Mouse (Mus musculus) heart, postnatal 0 days (tissue): ENCODE data around the gene Usp13. TPM values are rescaled to one million over a fixed set of nuclear protein-coding genes. Genes with fewer than 3 reads are reported as not detected.

Experiments
- ATAC-seq: fragments of 200-750 bp; cut with Nextera tagmentation; 2 replicates; pipeline ENCODE4 v1.8.0; 2017; ENCODE audit warnings: low read depth, moderate number of reproducible peaks, moderate library complexity; ENCODE audit not compliant: insufficient read depth
- DNase-seq: peaks from one replicate; pipeline ENCODE4 v3.0.0-alpha.2; 2016; ENCODE audit warnings: low spot score
- H3K27ac ChIP-seq: fragments of 300-500 bp; sonication (generic); 2 replicates; pipeline ENCODE4 v1.5.1; 2014; ENCODE audit warnings: low read depth, mild to moderate bottlenecking
- H3K27me3 ChIP-seq: fragments of 300-500 bp; sonication (generic); 2 replicates; pipeline ENCODE4 v1.6.1; 2014; ENCODE audit warnings: low read length, mixed read lengths; ENCODE audit not compliant: control insufficient read depth, insufficient read depth
- H3K36me3 ChIP-seq: fragments of 300-500 bp; sonication (generic); replicated peaks from 2 replicates; pipeline ENCODE4 v1.6.1; 2014; ENCODE audit warnings: low read length, mixed read lengths; ENCODE audit not compliant: control insufficient read depth, insufficient read depth
- H3K4me1 ChIP-seq: fragments of 300-500 bp; sonication (generic); 2 replicates; pipeline ENCODE4 v1.6.1; 2014; ENCODE audit warnings: antibody characterized with exemption; ENCODE audit not compliant: control insufficient read depth, insufficient read depth
- H3K4me2 ChIP-seq: fragments of 300-500 bp; sonication (generic); 2 replicates; pipeline ENCODE4 v1.6.1; 2014; ENCODE audit warnings: low read depth, mild to moderate bottlenecking, low read length, moderate library complexity
- H3K4me3 ChIP-seq: fragments of 300-500 bp; sonication (generic); 2 replicates; pipeline ENCODE4 v1.5.1; 2014; ENCODE audit warnings: low read depth, low read length
- H3K9ac ChIP-seq: fragments of 300-500 bp; sonication (generic); replicated peaks from 2 replicates; pipeline ENCODE4 v1.6.1; 2014; ENCODE audit warnings: low read depth, low read length, mixed read lengths
- H3K9me3 ChIP-seq: fragments of 300-500 bp; sonication (generic); replicated peaks from 2 replicates; pipeline ENCODE4 v1.6.1; 2016; ENCODE audit warnings: low read length; ENCODE audit not compliant: control insufficient read depth
- CTCF ChIP-seq: IDR thresholded peaks from 2 replicates; pipeline ENCODE4 v1.5.1; 2016; ENCODE audit warnings: antibody characterized with exemption, control low read depth, low read depth
- EP300 ChIP-seq: IDR thresholded peaks from 2 replicates; pipeline ENCODE4 v1.6.1; 2016; ENCODE audit warnings: antibody characterized with exemption, low read depth
- WGBS: fragments of 180-500 bp; shearing (Covaris S2); extraction: QIAGEN DNeasy Blood & Tissue Kit; methylation state at CpG from one replicate; pipeline ENCODE4 v1.1.7; 2014; 5-methylcytosine and 5-hydroxymethylcytosine counted together
- polyA plus RNA-seq: library from polyadenylated mRNA; unstranded; fragments of >200 nt; fragmentation: Nextera tagmentation; extraction: Ambion mirVana; gene quantifications from 2 replicates; pipeline ENCODE4 v1.2.1, GENCODE M21; 2015
- total RNA-seq: library from RNA; depleted of rRNA; stranded (reverse); fragments of >200 nt; gene quantifications from 2 replicates; pipeline ENCODE4 v1.2.3, GENCODE M21; 2014; ENCODE audit warnings: low replicate concordance

The Usp13 gene
- total and polyA plus RNA-seq, 2 experiments from 2014 or later, result 65.8 to 79.8 TPM

- H3K9me3 ChIP-seq, result no peaks in the 10 kb centered on the region
- TF ChIP-seq CTCF (no peak), EP300 (no peak)
- ATAC-seq (peak; percentile 44), DNase-seq (no peak)
- H3K4me3 ChIP-seq, result no peak overlapping the region
- H3K36me3 ChIP-seq, result peaks cover 59% of the 10 kb centered on the region
- WGBS, result 64% methylated on average over 3 of the region's 3 CpGs
- H3K27me3 ChIP-seq, result no peaks in the 10 kb centered on the region
- no peak overlapping the region for H3K27ac ChIP-seq
- no peak overlapping the region for H3K9ac ChIP-seq
- H3K4me2 ChIP-seq, result no peak overlapping the region
- H3K4me1 ChIP-seq, result no peaks in the 10 kb centered on the region
Measured at GRCm38 (mm10) chr3:32871081-32871480, 53.7 kb downstream of the Usp13 start.

DNA sequence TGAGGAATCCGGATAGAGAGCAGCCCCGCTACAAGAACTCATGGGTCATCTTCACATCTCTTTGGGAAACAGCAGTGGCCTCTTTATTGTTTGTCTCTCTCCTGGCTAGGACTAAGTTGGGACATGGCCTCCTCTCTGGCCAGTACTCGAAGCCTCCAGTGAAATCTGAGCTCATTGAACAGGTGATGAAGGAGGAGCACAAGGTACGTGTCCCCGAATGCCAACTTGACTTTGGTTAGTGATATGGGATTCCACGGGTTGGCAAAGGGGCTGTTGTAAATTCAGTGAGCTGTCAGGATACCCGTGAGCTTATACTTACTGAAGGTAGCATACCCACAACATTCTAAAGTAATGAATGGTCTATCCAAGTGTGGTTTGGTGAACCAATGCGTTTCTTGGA is 69.0 kb downstream of the Usp13 start:
- no peak overlapping the region for H3K27ac ChIP-seq
- H3K9me3 ChIP-seq, result no peaks in the 10 kb centered on the region
- no peak overlapping the region for H3K4me2 ChIP-seq
- no peak overlapping the region for H3K9ac ChIP-seq
- DNase-seq, result no peak
- no peak for ATAC-seq
- H3K4me3 ChIP-seq, result no peak overlapping the region
- H3K36me3 ChIP-seq, result peaks cover 37% of the 10 kb centered on the region
- 0 out of 2 replicates have a peak, but pooled peaks cover 6% of the 10 kb centered on the region for H3K4me1 ChIP-seq
- 87% methylated on average over 8 of the region's 8 CpGs for WGBS
- H3K27me3 ChIP-seq, result no peaks in the 10 kb centered on the region
- TF ChIP-seq CTCF, result no peak

- Histone ChIP-seq H3K4me3 (no peak overlapping the region), H3K36me3 (peaks cover 29% of the 10 kb centered on the region)
- WGBS, result 86% methylated on average over 5 of the region's 5 CpGs
Measured at GRCm38 (mm10) chr3:32888886-32889285, 71.5 kb downstream of the Usp13 start.

DNA sequence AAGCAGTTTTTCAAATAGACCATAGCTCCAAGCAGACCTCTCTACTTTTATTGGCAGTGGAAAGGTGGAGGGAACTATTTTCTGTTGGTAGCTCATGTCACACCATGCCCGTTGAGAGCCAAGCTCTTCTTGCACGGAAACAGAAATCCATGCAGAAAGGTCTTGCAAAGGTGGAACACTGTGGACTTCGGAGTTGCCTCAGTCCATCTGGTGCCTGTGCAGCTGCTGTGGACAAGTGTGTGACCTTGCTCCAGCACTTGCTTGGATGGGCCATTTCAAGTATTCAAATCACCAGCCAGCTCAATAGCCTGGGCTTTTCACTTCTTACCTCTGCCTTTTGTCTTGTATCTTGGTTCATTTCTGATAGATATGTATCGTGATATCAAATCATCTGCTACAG is 72.8 kb downstream of the Usp13 start:
- no peak overlapping the region for H3K4me2 ChIP-seq
- TF ChIP-seq EP300 (no peak), CTCF (no peak)
- WGBS, result 94% methylated on average over 4 of the region's 4 CpGs
- ATAC-seq, result no peak
- no peak overlapping the region for H3K4me3 ChIP-seq
- no peak overlapping the region for H3K9ac ChIP-seq
- H3K4me1 ChIP-seq, result no peaks in the 10 kb centered on the region
- no peak for DNase-seq
- H3K36me3 ChIP-seq, result peaks cover 38% of the 10 kb centered on the region
- H3K27me3 ChIP-seq, result no peaks in the 10 kb centered on the region
- H3K9me3 ChIP-seq, result no peaks in the 10 kb centered on the region
- no peak overlapping the region for H3K27ac ChIP-seq

More at GRCm38 (mm10) chr3:32888886-32889285, 71.5 kb downstream of the Usp13 start:
- no peak for TF ChIP-seq CTCF
- TF ChIP-seq EP300, result no peak
- Histone ChIP-seq H3K4me1 (no peaks in the 10 kb centered on the region), H3K9me3 (no peaks in the 10 kb centered on the region), H3K27me3 (no peaks in the 10 kb centered on the region), H3K4me2 (no peak overlapping the region), H3K9ac (no peak overlapping the region), H3K27ac (no peak overlapping the region)
- no peak for DNase-seq
- ATAC-seq, result no peak

- no peak overlapping the region for H3K4me2 ChIP-seq
- 51% methylated on average over 4 of the region's 4 CpGs for WGBS
- no peak overlapping the region for H3K4me3 ChIP-seq
- no peak overlapping the region for H3K27ac ChIP-seq
- no peaks in the 10 kb centered on the region for H3K9me3 ChIP-seq
- H3K4me1 ChIP-seq, result peaks cover 28% of the 10 kb centered on the region
- no peak for DNase-seq
- TF ChIP-seq EP300, result no peak
- TF ChIP-seq CTCF, result no peak
- peaks cover 23% of the 10 kb centered on the region for H3K36me3 ChIP-seq
- no peaks in the 10 kb centered on the region for H3K27me3 ChIP-seq
- no peak overlapping the region for H3K9ac ChIP-seq
- ATAC-seq, result no peak
Measured at GRCm38 (mm10) chr3:32903462-32903861, 86.1 kb downstream of the Usp13 start.

DNA sequence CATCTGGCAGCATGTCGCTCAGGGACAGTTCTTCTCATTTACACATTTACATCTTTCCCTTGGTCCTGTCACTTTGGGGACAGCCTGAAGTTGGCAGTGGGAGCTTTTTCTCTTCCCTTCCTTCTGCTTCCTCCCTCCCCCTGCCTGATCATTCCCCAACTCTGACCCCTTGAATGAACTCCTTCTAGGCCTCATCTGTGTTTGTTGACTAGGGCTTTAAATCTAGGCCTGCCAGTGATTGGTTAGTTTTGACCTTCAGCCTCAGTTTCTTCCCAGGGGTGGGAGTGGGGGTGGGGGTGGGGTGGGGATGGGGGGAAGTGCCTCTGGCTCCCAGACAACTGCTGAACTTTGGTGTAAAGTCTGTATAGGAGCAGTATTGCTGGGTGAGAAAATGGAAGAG is 87.3 kb downstream of the Usp13 start:
- 83% methylated on average over 1 of the region's 1 CpGs for WGBS

More for the DNA sequence above, 87.3 kb downstream of the Usp13 start:
- no peak overlapping the region for H3K27ac ChIP-seq
- ATAC-seq (no peak), DNase-seq (no peak)
- peaks cover 23% of the 10 kb centered on the region for H3K36me3 ChIP-seq
- H3K4me3 ChIP-seq, result no peak overlapping the region
- H3K4me2 ChIP-seq, result no peak overlapping the region
- H3K9me3 ChIP-seq, result no peaks in the 10 kb centered on the region
- TF ChIP-seq CTCF (no peak), EP300 (no peak)
- no peaks in the 10 kb centered on the region for H3K27me3 ChIP-seq
- H3K9ac ChIP-seq, result no peak overlapping the region
- H3K4me1 ChIP-seq, result peaks cover 39% of the 10 kb centered on the region
